Comparison of ENCODE assay signal across 39 mouse cellular contexts in the genomic region with DNA sequence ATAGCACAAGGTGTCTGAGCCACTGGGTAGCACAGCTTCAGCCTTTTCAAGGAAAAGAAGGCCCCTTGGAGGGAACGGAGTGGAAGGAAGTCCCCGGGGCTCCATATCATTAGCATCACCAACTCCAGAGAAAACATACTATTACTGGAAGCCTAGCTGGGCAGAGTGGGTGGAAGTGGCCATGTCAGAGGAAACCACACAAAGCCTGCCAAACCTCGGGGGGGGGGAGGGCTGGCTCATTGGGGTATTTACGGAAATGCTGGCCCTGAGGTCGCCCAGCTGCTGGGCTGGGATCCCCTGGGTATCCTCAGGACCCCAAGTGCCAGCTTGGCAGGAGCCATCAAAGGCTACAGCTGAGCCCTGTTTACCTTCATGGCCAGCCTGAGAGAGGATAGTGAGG. TPM values are rescaled to one million over a fixed set of nuclear protein-coding genes. Genes with fewer than 3 reads are reported as not detected.
DNase-seq lines count a peak whose midpoint lies in the region; ATAC-seq and TF ChIP-seq lines count a peak whose summit lies in the region.
"Had no signal": no experiment of that assay in that cellular context is flagged by ENCODE, and none has a peak within 500 bp of the region (broad histone marks: within the 10 kb centered on the region; RNA-seq: fewer than 3 reads in every experiment).

No protein-coding gene starts in this region.

- H3K27me3 ChIP-seq in megakaryocyte, embryonic 14.5 days (replicated peaks): peaks cover 71% of the 10 kb centered on the region
- H3K27me3 ChIP-seq: forebrain, embryonic 15.5 days; liver, embryonic 15.5 days; lung, embryonic 15.5 days; neural tube, embryonic 12.5 days had no signal

- no peak for TF ChIP-seq CTCF in bone marrow, adult 2 months (IDR thresholded peaks at IDR 0.05; ENCODE audit: control insufficient read depth, insufficient read depth, low read length)
- TF ChIP-seq CTCF in embryonic fibroblast, embryonic 13.5 days (IDR thresholded peaks at IDR 0.05; ENCODE audit: borderline replicate concordance, insufficient read depth, low read length): no peak

- peak overlapping the region; percentile 40; the same call in 1 of the 2 replicates for H3K27ac ChIP-seq in bone marrow, adult 2 months (ENCODE audit: control insufficient read depth, insufficient read depth, low read depth, low read length, poor library complexity)
- H3K27ac ChIP-seq in embryonic fibroblast, embryonic 13.5 days (ENCODE audit: insufficient read depth, low read length): peak overlapping the region; percentile 76
- H3K27ac ChIP-seq: forebrain, embryonic 10.5 days; forebrain, embryonic 15.5 days; heart, embryonic 13.5 days; kidney, postnatal 0 days; liver, embryonic 15.5 days; lung, embryonic 15.5 days; neural tube, embryonic 12.5 days had no signal

- WGBS in bone marrow, adult 2 months: 4% methylated on average over 5 of the region's 5 CpGs

- no peak for DNase-seq in layer of hippocampus, adult 11-12 months (ENCODE audit: low spot score)
- DNase-seq in adipocyte (ENCODE audit: low spot score): no peak
- DNase-seq: adrenal gland, postnatal 25 days; B cell, adult 2 months; cerebellum, adult 9-10 months; cerebellum, postnatal 36 days; embryo, embryonic 11 days; gastrocnemius, postnatal 36 days; heart, postnatal 10 days; kidney, adult 2 months; kidney, postnatal 4 days; liver; midbrain, embryonic 14.5 days; right cerebral cortex, adult 18-20 months; spleen, adult 18-20 months; thymus, postnatal 25 days had no signal

- peak overlapping the region; percentile 47 for H3K4me3 ChIP-seq in megakaryocyte, embryonic 14.5 days (replicated peaks)
- no peak overlapping the region for H3K4me3 ChIP-seq in bone marrow, adult 2 months (replicated peaks; ENCODE audit: control insufficient read depth, low read depth, low read length)
- no peak overlapping the region for H3K4me3 ChIP-seq in embryonic fibroblast, embryonic 13.5 days (ENCODE audit: insufficient read depth, low read length)
- H3K4me3 ChIP-seq: forebrain, embryonic 10.5 days; forebrain, embryonic 15.5 days; heart, embryonic 13.5 days; liver, embryonic 15.5 days; lung, embryonic 15.5 days; neural tube, embryonic 12.5 days had no signal

- no peaks in the 10 kb centered on the region for H3K36me3 ChIP-seq in megakaryocyte, embryonic 14.5 days (replicated peaks; ENCODE audit: low read length)
- H3K36me3 ChIP-seq: forebrain, embryonic 10.5 days; forebrain, embryonic 15.5 days; heart, embryonic 13.5 days; liver, embryonic 15.5 days; lung, embryonic 15.5 days; neural tube, embryonic 12.5 days had no signal

- ATAC-seq in megakaryocyte, adult 5-6 weeks (ENCODE audit: poor library complexity, severe bottlenecking): no peak
- 0 out of 2 replicates have a peak, but pooled peaks have one; percentile 15 for ATAC-seq in monocyte, adult 5-6 weeks (replicated peaks; ENCODE audit: insufficient number of reproducible peaks, low FRiP score, low TSS enrichment, poor library complexity, severe bottlenecking)
- no peak for ATAC-seq in activated CD4-positive, CD25-positive, alpha-beta regulatory T cell, adult 4 months
- ATAC-seq: forebrain, embryonic 15.5 days; hindbrain, embryonic 16.5 days had no signal

- no peak for TF ChIP-seq POLR2A in bone marrow, adult 2 months (IDR thresholded peaks at IDR 0.05; ENCODE audit: borderline replicate concordance, control insufficient read depth, low read depth, low read length)
- 0 out of 2 replicates have a peak, but pooled peaks have one; percentile 4 for TF ChIP-seq POLR2A in embryonic fibroblast, embryonic 13.5 days (IDR thresholded peaks at IDR 0.05; ENCODE audit: low read depth, low read length)

- no peaks in the 10 kb centered on the region; the same call in 1 of the 2 replicates for H3K9me3 ChIP-seq in megakaryocyte, embryonic 14.5 days
- H3K9me3 ChIP-seq: forebrain, embryonic 10.5 days; forebrain, embryonic 15.5 days; heart, embryonic 13.5 days; liver, embryonic 15.5 days; lung, embryonic 15.5 days; neural tube, embryonic 12.5 days had no signal

- peaks cover 43% of the 10 kb centered on the region for H3K4me1 ChIP-seq in megakaryocyte, embryonic 14.5 days
- peaks cover 5% of the 10 kb centered on the region for H3K4me1 ChIP-seq in bone marrow, adult 2 months (ENCODE audit: control insufficient read depth, insufficient read depth, low read length)
- H3K4me1 ChIP-seq in embryonic fibroblast, embryonic 13.5 days (ENCODE audit: control insufficient read depth, insufficient read depth, low read length): 0 out of 2 replicates have a peak, but pooled peaks cover 5% of the 10 kb centered on the region
- H3K4me1 ChIP-seq: forebrain, embryonic 10.5 days; forebrain, embryonic 15.5 days; liver, embryonic 15.5 days; neural tube, embryonic 12.5 days had no signal

RNA-seq across cellular contexts. Expression of a gene that starts 7.6 kb away (rescaled TPM):
- polyA plus RNA-seq in megakaryocyte, embryonic 14.5 days (2012; ENCODE audit: insufficient read depth, low replicate concordance): not detected in 2 replicates
- total RNA-seq in megakaryocyte, adult 5-6 weeks (2015): 0.27 TPM in 1 of 2 replicates, not detected in the other
- total RNA-seq in megakaryocyte, adult 5-6 weeks (2017): 0.59 and 1.5 TPM in 2 replicates
- polyA plus RNA-seq in bone marrow, adult 2 months (2011; ENCODE audit: insufficient read depth, insufficient read length, low replicate concordance, missing spikeins): 3.1 and 12.3 TPM in 2 replicates
- polyA plus RNA-seq in embryonic fibroblast, embryonic 13.5 days (2011; ENCODE audit: insufficient read length, low read depth, missing spikeins): 203 and 212 TPM in 2 replicates
- total RNA-seq in monocyte, adult 5-6 weeks (2017): not detected in 3 replicates
- polyA plus RNA-seq in activated CD4-positive, CD25-positive, alpha-beta regulatory T cell, adult 4 months (2017; shearing (Covaris generic)): not detected
- total RNA-seq: adrenal gland, postnatal 25 days; left cerebral cortex, adult 18-20 months; megakaryocyte-erythroid progenitor cell, adult 5-6 weeks had no signal

RNA-seq across cellular contexts. Expression of a gene that starts 40.4 kb away (rescaled TPM):
- polyA plus RNA-seq in megakaryocyte, embryonic 14.5 days (2012; ENCODE audit: insufficient read depth, low replicate concordance): not detected in 2 replicates
- total RNA-seq in megakaryocyte, adult 5-6 weeks (2015): not detected in 2 replicates
- total RNA-seq in megakaryocyte, adult 5-6 weeks (2017): not detected in 2 replicates
- polyA plus RNA-seq in bone marrow, adult 2 months (2011; ENCODE audit: insufficient read depth, insufficient read length, low replicate concordance, missing spikeins): not detected in 2 replicates
- 0.26 TPM in 1 of 2 replicates, not detected in the other for polyA plus RNA-seq in embryonic fibroblast, embryonic 13.5 days (2011; ENCODE audit: insufficient read length, low read depth, missing spikeins)
- total RNA-seq in monocyte, adult 5-6 weeks (2017): not detected in 3 replicates
- polyA plus RNA-seq in activated CD4-positive, CD25-positive, alpha-beta regulatory T cell, adult 4 months (2017; shearing (Covaris generic)): not detected
- total RNA-seq: adrenal gland, postnatal 25 days; gastrocnemius, adult 18-20 months; gastrocnemius, postnatal 36 days; heart, adult 8-10 months; heart, postnatal 10 days; left cerebral cortex, postnatal 14 days; megakaryocyte-erythroid progenitor cell, adult 5-6 weeks had no signal
- polyA plus RNA-seq: forebrain, embryonic 10.5 days; forebrain, embryonic 15.5 days; heart, embryonic 13.5 days; hindbrain, embryonic 11.5 days; intestine, embryonic 14.5 days; kidney, adult 2 months; kidney, postnatal 0 days; limb, embryonic 11.5 days; liver, embryonic 15.5 days; lung, embryonic 15.5 days; midbrain, embryonic 14.5 days; stomach, embryonic 16.5 days had no signal

Comparison
In these comparisons a context has a peak if more than half of its experiments do, and no peak if none do; other contexts are left out.
1. RNA of a gene that starts 7.6 kb away (polyA plus RNA-seq): 203 to 212 TPM in embryonic fibroblast, embryonic 13.5 days; 3.1 to 12.3 TPM in bone marrow, adult 2 months, not detected in megakaryocyte, embryonic 14.5 days and not detected in activated CD4-positive, CD25-positive, alpha-beta regulatory T cell, adult 4 months; every median in the first group is over 10 times any median in the second.